Mouse (Mus musculus): ENCODE results near the gene Zswim7. TPM values are rescaled to one million over a fixed set of nuclear protein-coding genes. Genes with fewer than 3 reads are reported as not detected.

The Zswim7 gene
- polyA plus RNA-seq (2017; shearing (Covaris generic)), result 1 to 10 TPM; 6.1 to 9.7 TPM

DNA sequence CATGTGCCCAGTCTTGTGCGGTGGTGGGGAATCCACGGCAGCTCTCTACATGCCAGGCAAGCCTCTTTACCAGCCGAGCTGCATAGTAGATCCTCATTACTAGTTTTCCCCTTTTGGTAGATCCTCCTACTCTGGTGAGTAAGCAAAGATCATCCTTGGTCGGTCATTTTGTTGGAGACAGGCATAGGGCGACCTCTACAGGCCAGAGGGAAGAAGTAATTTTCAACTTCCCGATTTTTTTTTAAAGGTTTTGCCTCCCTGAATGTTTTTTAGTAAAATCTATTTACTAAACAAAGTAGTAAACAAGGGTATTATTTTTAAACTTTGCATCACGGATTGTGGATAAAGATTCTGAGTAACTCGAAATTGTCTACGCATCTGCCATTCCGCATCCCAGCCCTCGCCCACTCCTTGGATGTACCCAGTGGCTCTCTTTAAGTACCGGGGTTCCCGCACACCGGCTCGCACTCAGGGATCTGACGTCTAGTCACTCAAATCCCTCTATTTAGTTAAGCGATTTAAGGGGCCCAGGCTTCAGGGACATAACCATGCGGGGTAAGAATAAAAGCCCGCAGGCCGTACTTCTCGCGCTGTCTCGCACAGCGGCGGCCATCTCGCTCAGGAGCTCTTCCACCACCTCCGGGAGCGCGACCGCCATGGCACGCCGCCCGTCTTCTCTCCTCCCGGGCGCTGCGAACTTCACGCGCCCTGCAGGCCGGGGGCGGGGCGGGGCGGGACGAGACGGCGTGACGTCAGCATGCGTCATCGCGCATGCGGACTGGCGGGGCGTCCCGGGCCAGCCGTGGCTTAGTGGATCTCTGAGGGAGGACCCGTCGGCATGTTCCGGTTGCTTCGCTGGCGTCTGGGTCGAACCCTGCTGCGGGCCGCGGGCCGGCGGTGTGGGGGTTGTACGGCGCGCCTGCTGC is at the start of gene Zswim7, which contains the start of gene Ttc19:
Gene Zswim7, minus strand, starts transcription at position 701 of the 926 bp plus-strand sequence.
Gene Ttc19, plus strand, starts transcription at position 799 of the 926 bp plus-strand sequence.

DNA sequence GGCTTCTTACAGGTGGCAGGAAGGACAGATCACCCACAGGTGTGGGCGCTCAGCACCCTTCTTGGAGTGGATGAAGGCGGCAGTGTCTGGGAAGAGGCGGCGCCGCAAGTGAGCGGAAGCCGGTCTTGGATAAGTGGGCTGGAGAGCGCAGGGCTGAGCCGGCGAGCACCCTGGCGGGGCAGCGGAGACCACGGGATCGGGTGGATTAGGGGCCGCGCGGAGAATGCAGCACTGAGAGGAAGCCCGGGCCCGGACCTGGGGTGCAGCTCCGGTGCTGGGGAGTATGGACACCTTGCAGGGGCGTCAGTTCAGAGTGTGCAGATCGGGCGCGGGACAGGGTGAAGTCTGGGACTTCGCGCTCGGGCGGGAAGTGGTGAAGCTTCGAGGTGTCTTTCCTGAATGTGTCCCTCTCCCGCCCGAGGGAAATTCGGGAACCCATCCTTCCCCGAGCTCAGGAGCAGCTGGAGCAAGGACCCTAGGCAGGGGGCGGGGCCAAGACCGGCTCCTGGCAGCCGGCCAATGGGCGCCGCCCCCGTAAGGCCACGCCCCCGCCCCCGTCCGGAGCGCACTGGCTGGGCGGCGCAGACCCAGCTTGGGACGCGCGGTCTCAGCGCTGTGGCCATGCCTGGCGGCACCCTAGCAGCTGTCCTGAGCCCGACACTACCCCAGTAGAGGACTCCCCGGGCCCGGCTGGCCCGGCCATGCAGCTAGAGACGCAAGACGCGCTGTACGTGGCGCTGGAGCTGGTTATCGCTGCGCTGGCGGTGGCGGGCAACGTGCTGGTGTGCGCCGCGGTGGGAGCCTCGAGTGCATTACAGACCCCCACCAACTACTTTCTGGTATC is 32.6 kb downstream of the Zswim7 start, which contains the start of gene Adora2b:
Gene Adora2b, plus strand, starts transcription at position 584 of the 844 bp plus-strand sequence.

Other genes with a start within 250 kb of the Zswim7 start
- gene Adora2b, start 32.4 kb downstream of the Zswim7 start, polyA plus RNA-seq (2017; shearing (Covaris generic)), result under 1 TPM in 1 of 2 experiments, not detected in 1; 0.43 TPM
- gene Ttc19, start 98 bp upstream of the Zswim7 start, polyA plus RNA-seq (2017; shearing (Covaris generic)), result 10 to 100 TPM; 21.3 to 22.8 TPM
- gene Pigl, start 177.1 kb upstream of the Zswim7 start, polyA plus RNA-seq (2017; shearing (Covaris generic)), result 10 to 100 TPM in 1 of 2 experiments, 1 to 10 TPM in 1; 7.6 to 12.4 TPM
- gene Ncor1, start 177.2 kb upstream of the Zswim7 start, polyA plus RNA-seq (2017; shearing (Covaris generic)), result 100 to 1,000 TPM; 369 to 394 TPM